Mouse (Mus musculus): ENCODE measurements around the gene Gm2056. TPM values are rescaled to one million over a fixed set of nuclear protein-coding genes. Genes with fewer than 3 reads are reported as not detected.

Gm2056 gene
- polyA plus RNA-seq (2017; shearing (Covaris generic)) = not detected

GRCm38 (mm10) chr12:88026704-88027103 lies at the start of gene Gm2056:
Gene Gm2056, plus strand, starts transcription at chr12:88027004.

GRCm38 (mm10) chr12:88011548-88011947 lies 15.3 kb upstream of the Gm2056 start, which contains the start of gene Gm2075:
Gene Gm2075, plus strand, starts transcription at chr12:88011848.

GRCm38 (mm10) chr12:88018671-88019070 lies 8.1 kb upstream of the Gm2056 start, which contains the start of gene Gm6803:
Gene Gm6803, minus strand, starts transcription at chr12:88018771.

Other genes starting within 250 kb of the Gm2056 start
- under 1 TPM in 1 of 2 experiments, not detected in 1; 0.48 TPM for gene Gm21936, start 231.5 kb upstream of the Gm2056 start, polyA plus RNA-seq (2017; shearing (Covaris generic))
- gene BB287469, start 210.4 kb upstream of the Gm2056 start, polyA plus RNA-seq (2017; shearing (Covaris generic)) = not detected
- not detected for gene Gm2001, start 184.7 kb upstream of the Gm2056 start, polyA plus RNA-seq (2017; shearing (Covaris generic))
- not detected for gene Gm2016, start 152.9 kb upstream of the Gm2056 start, polyA plus RNA-seq (2017; shearing (Covaris generic))
- gene Gm2022, start 131.6 kb upstream of the Gm2056 start, polyA plus RNA-seq (2017; shearing (Covaris generic)) = not detected
- gene Gm2035, start 107.1 kb upstream of the Gm2056 start, polyA plus RNA-seq (2017; shearing (Covaris generic)) = not detected
- gene Gm2042, start 72.9 kb upstream of the Gm2056 start, polyA plus RNA-seq (2017; shearing (Covaris generic)) = not detected
- not detected for gene Gm2075, start 15.2 kb upstream of the Gm2056 start, polyA plus RNA-seq (2017; shearing (Covaris generic))
- gene Gm6803, start 8.2 kb upstream of the Gm2056 start, polyA plus RNA-seq (2017; shearing (Covaris generic)) = not detected
- gene Gm16368, start 56.7 kb downstream of the Gm2056 start, polyA plus RNA-seq (2017; shearing (Covaris generic)) = not detected
- gene Gm10436, start 155.1 kb downstream of the Gm2056 start, polyA plus RNA-seq (2017; shearing (Covaris generic)) = under 1 TPM in 1 of 2 experiments, not detected in 1; 0.60 TPM
- not detected for gene Gm8332, start 223.1 kb downstream of the Gm2056 start, polyA plus RNA-seq (2017; shearing (Covaris generic))
- gene Gm5662, start 247.5 kb downstream of the Gm2056 start, polyA plus RNA-seq (2017; shearing (Covaris generic)) = under 1 TPM in 1 of 2 experiments, not detected in 1; 0.42 TPM

Data from activated CD4-positive, CD25-positive, alpha-beta regulatory T cell (primary cell).